Mouse (Mus musculus): ENCODE data around the gene Tdpoz4. TPM values are rescaled to one million over a fixed set of nuclear protein-coding genes. Genes with fewer than 3 reads are reported as not detected.
"Not testable (repeated sequence)": the region's sequence is repeated elsewhere in the genome, so short reads cannot be mapped to it uniquely, and the experiment has no call there.

The Tdpoz4 gene
- polyA plus RNA-seq (2017; shearing (Covaris generic)): not detected

- not testable (repeated sequence) for ATAC-seq
Observed at GRCm38 (mm10) chr3:93796098-93796497, at the start of gene Tdpoz4. TSS of gene Tdpoz4 (plus strand) at chr3:93796398.

GRCm38 (mm10) chr3:93754022-93754421 lies 42.2 kb upstream of the Tdpoz4 start:
- ATAC-seq: not testable (repeated sequence)

GRCm38 (mm10) chr3:93772700-93773099 lies 23.5 kb upstream of the Tdpoz4 start, which contains the start of gene Gm5773:
TSS of gene Gm5773 (plus strand) at chr3:93773000.
- not testable (repeated sequence) for ATAC-seq

- not testable (repeated sequence) for ATAC-seq
Observed at GRCm38 (mm10) chr3:93813341-93813740, 17.1 kb downstream of the Tdpoz4 start.

- ATAC-seq: not testable (repeated sequence)
Observed at GRCm38 (mm10) chr3:93825720-93826119, 29.5 kb downstream of the Tdpoz4 start, which contains the start of gene Tdpoz3. TSS of gene Tdpoz3 (plus strand) at chr3:93826020.

Other genes starting within 250 kb of the Tdpoz4 start
- gene S100a10, start 241.3 kb upstream of the Tdpoz4 start, polyA plus RNA-seq (2017; shearing (Covaris generic)): 1,000 to 10,000 TPM; 1,196 to 1,341 TPM
- gene Tdpoz2, start 143.7 kb upstream of the Tdpoz4 start, polyA plus RNA-seq (2017; shearing (Covaris generic)): not detected
- not detected for gene Tdpoz1, start 120.1 kb upstream of the Tdpoz4 start, polyA plus RNA-seq (2017; shearing (Covaris generic))
- gene Gm37596, start 103.3 kb upstream of the Tdpoz4 start, polyA plus RNA-seq (2017; shearing (Covaris generic)): not detected
- not detected for gene Gm5773, start 23.4 kb upstream of the Tdpoz4 start, polyA plus RNA-seq (2017; shearing (Covaris generic))
- not detected for gene Tdpoz3, start 29.6 kb downstream of the Tdpoz4 start, polyA plus RNA-seq (2017; shearing (Covaris generic))
- not detected for gene Gm9117, start 147.1 kb downstream of the Tdpoz4 start, polyA plus RNA-seq (2017; shearing (Covaris generic))
- not detected for gene Tdpoz5, start 164.9 kb downstream of the Tdpoz4 start, polyA plus RNA-seq (2017; shearing (Covaris generic))

All from activated CD4-positive, CD25-positive, alpha-beta regulatory T cell, adult 4 months (primary cell).